Mouse (Mus musculus) midbrain, postnatal 0 days (tissue): ENCODE measurements at regions not wholly inside any gene's neighbourhood (a gene's known extent, or its start where the extent isn't known, plus 50 kb on each side); places are given as distances from the start of the nearest gene placed in this dataset.

ENCODE experiments used
- ATAC-seq: fragments of 200-750 bp; cut with Nextera tagmentation; 2 replicates; pipeline ENCODE4 v1.8.0; 2017; ENCODE audit warnings: moderate number of reproducible peaks, mild to moderate bottlenecking, moderate TSS enrichment, moderate library complexity; ENCODE audit not compliant: low FRiP score
- DNase-seq: peaks from one replicate; pipeline ENCODE4 v3.0.0-alpha.2; 2015; ENCODE audit warnings: low spot score
- H3K27ac ChIP-seq: fragments of 300-500 bp; sonication (generic); 2 replicates; pipeline ENCODE4 v1.5.1; 2014; ENCODE audit warnings: low read depth, mild to moderate bottlenecking, low read length, mixed read lengths
- H3K27me3 ChIP-seq: fragments of 300-500 bp; sonication (generic); 2 replicates; pipeline ENCODE4 v1.6.1; 2014; ENCODE audit warnings: low read length, control low read depth, mixed read lengths; ENCODE audit not compliant: insufficient read depth
- H3K36me3 ChIP-seq: fragments of 300-500 bp; sonication (generic); 2 replicates; pipeline ENCODE4 v1.6.1; 2014; ENCODE audit warnings: low read length, control low read depth, mixed read lengths; ENCODE audit not compliant: insufficient read depth
- H3K4me1 ChIP-seq: fragments of 300-500 bp; sonication (generic); 2 replicates; pipeline ENCODE4 v1.6.1; 2014; ENCODE audit warnings: mild to moderate bottlenecking, control low read depth, antibody characterized with exemption, low read length, mixed read lengths; ENCODE audit not compliant: insufficient read depth
- H3K4me2 ChIP-seq: fragments of 300-500 bp; sonication (generic); 2 replicates; pipeline ENCODE4 v1.6.1; 2014; ENCODE audit warnings: low read depth, mild to moderate bottlenecking, low read length, mixed read lengths; ENCODE audit not compliant: poor library complexity, severe bottlenecking
- H3K4me3 ChIP-seq: fragments of 300-500 bp; sonication (generic); 2 replicates; pipeline ENCODE4 v1.5.1; 2014; ENCODE audit warnings: low read depth, mild to moderate bottlenecking, low read length, moderate library complexity
- H3K9ac ChIP-seq: fragments of 300-500 bp; sonication (generic); replicated peaks from 2 replicates; pipeline ENCODE4 v1.6.1; 2014; ENCODE audit warnings: mild to moderate bottlenecking, low read length, moderate library complexity, mixed read lengths; ENCODE audit not compliant: poor library complexity, severe bottlenecking
- H3K9me3 ChIP-seq: fragments of 300-500 bp; sonication (generic); 2 replicates; pipeline ENCODE4 v1.6.1; 2016; ENCODE audit warnings: low read length, control low read depth
- CTCF ChIP-seq: IDR thresholded peaks from 2 replicates; pipeline ENCODE4 v1.5.1; 2016; ENCODE audit warnings: antibody characterized with exemption, mild to moderate bottlenecking
- WGBS: fragments of 180-500 bp; shearing (Covaris S2); extraction: QIAGEN DNeasy Blood & Tissue Kit; methylation state at CpG from one replicate; pipeline ENCODE4 v1.1.7; 2014; 5-methylcytosine and 5-hydroxymethylcytosine counted together

DNA sequence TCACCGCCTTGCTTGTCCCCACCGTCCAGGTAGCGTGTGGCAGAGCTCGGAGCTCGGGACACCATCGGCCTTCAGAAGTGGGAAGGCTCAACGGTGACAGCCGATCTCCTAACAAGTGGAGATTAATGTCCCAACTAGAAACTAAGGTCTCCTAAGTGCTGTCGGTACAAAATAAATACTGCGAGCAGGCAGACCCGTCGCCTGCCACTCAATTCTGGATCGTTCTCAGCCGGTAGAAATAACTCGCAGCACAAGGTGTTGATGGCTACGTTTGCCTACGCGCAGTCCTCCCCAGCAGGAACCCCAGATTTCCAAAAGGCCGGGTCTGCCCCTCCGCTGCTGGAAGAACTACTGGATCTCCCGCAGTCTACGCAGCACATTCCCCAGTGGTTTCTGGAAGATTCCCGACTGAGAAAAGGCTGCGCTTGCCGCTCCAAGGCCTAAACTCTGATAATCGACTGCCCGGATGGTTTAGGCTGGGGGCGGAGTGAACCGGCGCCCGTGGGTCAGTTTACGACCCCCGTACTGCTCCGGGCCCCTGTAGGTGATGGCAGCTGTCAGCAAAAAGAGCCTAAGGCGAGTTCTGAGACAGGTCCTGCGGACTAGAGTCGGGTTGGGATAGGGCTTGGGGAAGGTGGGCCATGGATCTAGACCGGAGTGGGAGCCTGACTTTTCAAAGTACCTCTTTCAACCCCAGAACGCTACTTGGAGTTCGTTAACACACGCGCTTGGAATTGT, 85.7 kb downstream of the Nr2f2 start:
- Histone ChIP-seq H3K27ac (no peak overlapping the region), H3K9ac (no peak overlapping the region), H3K27me3 (peaks cover 66% of the 10 kb centered on the region), H3K4me1 (no peaks in the 10 kb centered on the region), H3K9me3 (no peaks in the 10 kb centered on the region), H3K36me3 (no peaks in the 10 kb centered on the region), H3K4me2 (peak overlapping the region; percentile 20; the same call in 1 of the 2 replicates), H3K4me3 (peak overlapping the region; percentile 7; the same call in 1 of the 2 replicates)
- DNase-seq (no peak), ATAC-seq (no peak)
- no peak for TF ChIP-seq CTCF
- WGBS = 3% methylated on average over 42 of the region's 42 CpGs

DNA sequence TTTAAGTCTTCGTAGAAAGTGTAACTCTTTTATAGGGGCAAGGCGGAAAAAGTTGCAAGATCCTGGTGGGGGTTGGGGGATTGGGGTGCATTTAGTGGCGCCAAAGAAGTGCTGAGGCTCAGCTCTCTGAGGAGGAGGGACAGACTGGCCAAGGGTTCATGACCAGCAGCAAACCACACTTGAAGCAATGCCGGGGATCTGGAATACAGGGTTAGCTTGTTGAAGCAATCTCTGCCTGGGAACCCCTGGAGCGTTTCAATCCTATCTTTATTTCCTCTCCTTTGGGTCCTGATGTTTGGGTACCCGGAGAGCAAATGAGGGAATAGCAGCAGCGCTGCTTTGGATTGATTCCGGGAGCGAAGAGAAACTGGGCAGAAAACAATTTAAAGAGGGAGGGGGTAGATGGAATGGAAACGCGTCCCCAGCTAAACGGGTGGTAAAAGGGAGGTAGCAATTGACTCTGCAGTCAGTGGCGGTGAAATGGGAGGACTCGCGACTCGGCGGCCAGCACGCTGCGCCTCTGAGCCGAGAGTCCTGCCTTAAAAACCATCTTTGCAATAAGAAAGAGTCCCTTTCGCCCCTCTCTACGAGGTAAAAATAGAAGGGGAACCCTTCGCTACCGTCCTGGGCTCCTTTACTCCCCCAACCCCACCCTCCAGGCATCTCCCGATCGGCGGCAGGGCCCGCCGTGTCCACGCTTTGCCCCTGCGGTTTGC, 86.5 kb downstream of the Nr2f2 start:
- ATAC-seq (no peak), DNase-seq (no peak)
- no peak for TF ChIP-seq CTCF
- Histone ChIP-seq H3K27ac (no peak overlapping the region), H3K27me3 (peaks cover 59% of the 10 kb centered on the region), H3K4me1 (no peaks in the 10 kb centered on the region), H3K9me3 (no peaks in the 10 kb centered on the region), H3K4me3 (peak overlapping the region; percentile 7; the same call in 1 of the 2 replicates), H3K36me3 (no peaks in the 10 kb centered on the region), H3K4me2 (peak overlapping the region; percentile 20; the same call in 1 of the 2 replicates), H3K9ac (no peak overlapping the region)
- 2% methylated on average over 31 of the region's 31 CpGs for WGBS

GRCm38 (mm10) chr7:70279101-70279500, 87.4 kb downstream of the Nr2f2 start:
- DNase-seq = no peak
- 10% methylated on average over 3 of the region's 3 CpGs for WGBS
- Histone ChIP-seq H3K4me1 (no peaks in the 10 kb centered on the region), H3K4me2 (no peak overlapping the region), H3K27me3 (peaks cover 55% of the 10 kb centered on the region), H3K4me3 (no peak overlapping the region), H3K27ac (no peak overlapping the region), H3K9me3 (no peaks in the 10 kb centered on the region), H3K36me3 (no peaks in the 10 kb centered on the region), H3K9ac (no peak overlapping the region)
- no peak for ATAC-seq
- no peak for TF ChIP-seq CTCF

GRCm38 (mm10) chr7:70276078-70276477, 90.5 kb downstream of the Nr2f2 start:
- Histone ChIP-seq H3K9me3 (no peaks in the 10 kb centered on the region), H3K4me1 (no peaks in the 10 kb centered on the region), H3K27me3 (peaks cover 27% of the 10 kb centered on the region), H3K27ac (no peak overlapping the region), H3K9ac (no peak overlapping the region), H3K36me3 (no peaks in the 10 kb centered on the region), H3K4me2 (no peak overlapping the region), H3K4me3 (no peak overlapping the region)
- DNase-seq (no peak), ATAC-seq (no peak)
- WGBS = 92% methylated on average over 2 of the region's 2 CpGs
- TF ChIP-seq CTCF = no peak

DNA sequence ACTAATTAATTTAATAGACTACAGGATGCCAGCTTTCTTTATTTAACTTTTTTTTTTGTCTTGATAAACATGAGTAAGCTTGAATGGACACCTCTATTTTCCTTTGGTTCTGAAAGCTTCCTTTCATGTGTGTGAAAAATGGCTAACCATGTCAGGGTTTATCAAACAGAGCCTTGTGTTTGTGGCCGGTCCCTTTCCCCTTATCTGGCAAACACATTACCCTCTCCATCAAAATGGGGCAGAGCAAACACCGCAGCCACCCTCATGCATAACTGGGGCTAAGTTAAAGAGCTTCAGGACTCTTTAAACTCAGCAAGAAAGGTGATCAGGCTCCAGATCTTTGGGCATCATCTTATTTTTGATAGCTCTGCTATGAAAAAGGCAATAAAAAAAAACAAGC, 92.2 kb downstream of the Nr2f2 start:
- DNase-seq (no peak), ATAC-seq (no peak)
- peaks cover 22% of the 10 kb centered on the region for H3K27me3 ChIP-seq
- WGBS = 54% methylated on average over 2 of the region's 2 CpGs
- TF ChIP-seq CTCF = no peak
- no peaks in the 10 kb centered on the region for H3K36me3 ChIP-seq
- H3K9me3 ChIP-seq = no peaks in the 10 kb centered on the region
- H3K4me3 ChIP-seq = no peak overlapping the region
- no peaks in the 10 kb centered on the region for H3K4me1 ChIP-seq
- H3K9ac ChIP-seq = no peak overlapping the region
- no peak overlapping the region for H3K4me2 ChIP-seq
- H3K27ac ChIP-seq = no peak overlapping the region

DNA sequence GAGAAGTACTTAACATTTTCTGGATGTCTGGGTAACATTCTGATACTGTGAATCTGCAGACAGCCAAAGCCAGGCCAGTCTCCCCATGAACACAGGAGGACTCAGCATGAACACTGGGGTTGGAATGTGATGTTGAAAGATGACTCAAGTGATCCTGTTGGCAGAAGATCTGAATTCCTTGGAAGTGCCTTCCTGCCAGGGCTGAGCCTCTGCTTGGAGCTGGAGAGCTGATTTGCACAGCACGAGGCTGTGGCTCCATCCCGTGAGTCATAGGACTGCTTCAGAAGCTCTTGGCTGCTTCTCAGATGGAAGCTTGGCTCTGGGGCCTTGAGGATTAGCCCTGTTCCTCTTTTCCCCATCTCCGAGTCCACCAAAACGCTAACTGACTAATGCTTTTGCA, 99.5 kb downstream of the Nr2f2 start:
- Histone ChIP-seq H3K9ac (no peak overlapping the region), H3K4me1 (no peaks in the 10 kb centered on the region), H3K27ac (no peak overlapping the region), H3K36me3 (no peaks in the 10 kb centered on the region), H3K27me3 (no peaks in the 10 kb centered on the region), H3K4me3 (no peak overlapping the region), H3K4me2 (no peak overlapping the region), H3K9me3 (no peaks in the 10 kb centered on the region)
- WGBS = 56% methylated on average over 4 of the region's 4 CpGs
- DNase-seq (no peak), ATAC-seq (no peak)
- no peak for TF ChIP-seq CTCF
